Mouse (Mus musculus) megakaryocyte-erythroid progenitor cell, adult 5-6 weeks (primary cell): ENCODE data around the gene Sap25. TPM values are rescaled to one million over a fixed set of nuclear protein-coding genes. Genes with fewer than 3 reads are reported as not detected.

Experiments used
- ATAC-seq: replicated peaks from 2 replicates; pipeline ENCODE4 v1.8.0; 2016; ENCODE audit warnings: mild to moderate bottlenecking, inconsistent platforms; ENCODE audit not compliant: severe bottlenecking, poor library complexity, low FRiP score, low TSS enrichment
- total RNA-seq, 2 experiments: library from RNA; stranded (forward) in 1 of 2; stranded (reverse) in 1 of 2; fragments of 200-1000, 215-1000 nt in 1 of 2; fragments of >200 nt in 1 of 2; fragmentation: Nextera tagmentation in 1 of 2; gene quantifications; 2 replicates each; pipeline ENCODE4 v1.2.3; 2014 to 2017

Sap25 gene
- total RNA-seq, 2 experiments from 2014 or later, result 12.9 to 69.9 TPM

DNA sequence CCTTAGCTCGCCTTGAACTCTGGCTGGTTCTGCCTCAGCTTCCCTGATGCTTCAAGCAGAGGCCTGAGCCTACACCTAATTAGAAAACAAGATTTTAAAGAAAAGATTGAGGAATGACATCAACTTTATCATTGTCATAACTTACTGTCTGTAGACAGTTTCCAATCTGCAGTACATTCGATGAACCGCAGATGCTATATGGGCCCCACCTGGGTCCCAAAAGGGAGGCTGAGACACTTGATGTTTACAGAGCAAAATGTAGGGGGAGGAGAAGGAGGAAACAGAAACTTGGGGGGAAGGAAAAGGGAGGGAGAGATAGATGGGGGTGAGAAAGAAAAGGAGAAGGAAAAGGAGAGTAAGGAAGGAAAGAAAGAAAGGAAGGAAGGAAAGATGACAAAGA, 48.8 kb downstream of the Sap25 start:
- no peak for ATAC-seq

GRCm38 (mm10) chr5:137690531-137690930, 49.4 kb downstream of the Sap25 start:
- no peak for ATAC-seq

DNA sequence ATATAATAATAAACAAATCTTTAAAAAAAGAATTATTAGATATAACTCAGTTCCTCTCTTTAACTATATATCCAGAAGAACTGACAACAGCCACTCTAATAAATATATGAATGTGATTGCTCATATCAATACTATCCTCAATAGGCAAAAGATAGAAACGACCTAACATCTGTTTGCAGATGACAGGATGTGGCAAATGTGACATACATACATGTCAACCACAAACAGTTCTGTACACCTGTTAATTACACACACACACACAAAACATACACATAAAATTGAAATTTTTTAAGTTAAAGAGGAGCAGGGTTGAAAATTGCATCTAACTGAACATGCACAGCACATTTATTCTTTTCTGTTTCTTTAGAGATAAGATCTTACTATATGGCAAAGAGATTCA, 50.7 kb downstream of the Sap25 start:
- no peak for ATAC-seq

Other genes starting within 250 kb of the Sap25 start
- gene Zan, start 164.3 kb upstream of the Sap25 start, total RNA-seq (2014; fragmentation: Nextera tagmentation), result 0.02 and 0.92 TPM in 2 replicates
- gene Zan, start 164.3 kb upstream of the Sap25 start, total RNA-seq (2017), result 0.05 and 0.11 TPM in 2 replicates
- 51.2 and 51.5 TPM in 2 replicates for gene Pop7, start 138.8 kb upstream of the Sap25 start, total RNA-seq (2014; fragmentation: Nextera tagmentation)
- 26.6 and 34.2 TPM in 2 replicates for gene Pop7, start 138.8 kb upstream of the Sap25 start, total RNA-seq (2017)
- 19.8 and 39.2 TPM in 2 replicates for gene Gigyf1, start 122.8 kb upstream of the Sap25 start, total RNA-seq (2014; fragmentation: Nextera tagmentation)
- gene Gigyf1, start 122.8 kb upstream of the Sap25 start, total RNA-seq (2017), result 7.9 and 10.8 TPM in 2 replicates
- not detected in 2 replicates for gene Epo, start 108.1 kb upstream of the Sap25 start, total RNA-seq (2014; fragmentation: Nextera tagmentation)
- not detected in 2 replicates for gene Epo, start 108.1 kb upstream of the Sap25 start, total RNA-seq (2017)
- 367 and 396 TPM in 2 replicates for gene Gnb2, start 107.8 kb upstream of the Sap25 start, total RNA-seq (2014; fragmentation: Nextera tagmentation)
- 155 and 173 TPM in 2 replicates for gene Gnb2, start 107.8 kb upstream of the Sap25 start, total RNA-seq (2017)
- gene Actl6b, start 87.8 kb upstream of the Sap25 start, total RNA-seq (2014; fragmentation: Nextera tagmentation), result not detected in 2 replicates
- gene Actl6b, start 87.8 kb upstream of the Sap25 start, total RNA-seq (2017), result not detected in 2 replicates
- 166 and 215 TPM in 2 replicates for gene Tfr2, start 71.5 kb upstream of the Sap25 start, total RNA-seq (2014; fragmentation: Nextera tagmentation)
- gene Tfr2, start 71.5 kb upstream of the Sap25 start, total RNA-seq (2017), result 94.7 and 144 TPM in 2 replicates
- gene Mospd3, start 40.3 kb upstream of the Sap25 start, total RNA-seq (2014; fragmentation: Nextera tagmentation), result 258 and 312 TPM in 2 replicates
- gene Mospd3, start 40.3 kb upstream of the Sap25 start, total RNA-seq (2017), result 15.8 and 18.8 TPM in 2 replicates
- gene Pcolce, start 27.6 kb upstream of the Sap25 start, total RNA-seq (2014; fragmentation: Nextera tagmentation), result 3.5 TPM in 1 of 2 replicates, not detected in the other
- 0.34 TPM in 1 of 2 replicates, not detected in the other for gene Pcolce, start 27.6 kb upstream of the Sap25 start, total RNA-seq (2017)
- gene Fbxo24, start 12.3 kb upstream of the Sap25 start, total RNA-seq (2014; fragmentation: Nextera tagmentation), result not detected in 2 replicates
- gene Fbxo24, start 12.3 kb upstream of the Sap25 start, total RNA-seq (2017), result not detected in 2 replicates
- gene Lrch4, start 12.2 kb upstream of the Sap25 start, total RNA-seq (2014; fragmentation: Nextera tagmentation), result 56.4 and 79.5 TPM in 2 replicates
- gene Lrch4, start 12.2 kb upstream of the Sap25 start, total RNA-seq (2017), result 13.9 and 14.7 TPM in 2 replicates
- gene Gm20605, start 12.2 kb upstream of the Sap25 start, total RNA-seq (2014; fragmentation: Nextera tagmentation), result 19.5 and 22.4 TPM in 2 replicates
- 2.8 and 3.1 TPM in 2 replicates for gene Gm20605, start 12.2 kb upstream of the Sap25 start, total RNA-seq (2017)
- gene Irs3, start 4.4 kb downstream of the Sap25 start, total RNA-seq (2014; fragmentation: Nextera tagmentation), result not detected in 2 replicates
- 0.80 TPM in 1 of 2 replicates, not detected in the other for gene Irs3, start 4.4 kb downstream of the Sap25 start, total RNA-seq (2017)
- gene Agfg2, start 43.4 kb downstream of the Sap25 start, total RNA-seq (2014; fragmentation: Nextera tagmentation), result 22.7 and 37.5 TPM in 2 replicates
- gene Agfg2, start 43.4 kb downstream of the Sap25 start, total RNA-seq (2017), result 17.0 TPM in 2 replicates
- 0.57 TPM in 1 of 2 replicates, not detected in the other for gene Nyap1, start 100.3 kb downstream of the Sap25 start, total RNA-seq (2014; fragmentation: Nextera tagmentation)
- gene Nyap1, start 100.3 kb downstream of the Sap25 start, total RNA-seq (2017), result not detected in 2 replicates
- 45.4 and 55.2 TPM in 2 replicates for gene Tsc22d4, start 104.4 kb downstream of the Sap25 start, total RNA-seq (2014; fragmentation: Nextera tagmentation)
- 43.0 and 66.3 TPM in 2 replicates for gene Tsc22d4, start 104.4 kb downstream of the Sap25 start, total RNA-seq (2017)
- 40.6 and 60.7 TPM in 2 replicates for gene Ppp1r35, start 137.5 kb downstream of the Sap25 start, total RNA-seq (2014; fragmentation: Nextera tagmentation)
- gene Ppp1r35, start 137.5 kb downstream of the Sap25 start, total RNA-seq (2017), result 30.0 and 60.2 TPM in 2 replicates
- gene Mepce, start 146.3 kb downstream of the Sap25 start, total RNA-seq (2014; fragmentation: Nextera tagmentation), result 59.2 and 84.0 TPM in 2 replicates
- 22.0 and 26.7 TPM in 2 replicates for gene Mepce, start 146.3 kb downstream of the Sap25 start, total RNA-seq (2017)
- gene Zcwpw1, start 146.5 kb downstream of the Sap25 start, total RNA-seq (2014; fragmentation: Nextera tagmentation), result 4.2 and 5.5 TPM in 2 replicates
- 7.8 and 18.7 TPM in 2 replicates for gene Zcwpw1, start 146.5 kb downstream of the Sap25 start, total RNA-seq (2017)
- gene Pilra, start 194.9 kb downstream of the Sap25 start, total RNA-seq (2014; fragmentation: Nextera tagmentation), result 6.5 TPM in 1 of 2 replicates, not detected in the other
- gene Pilra, start 194.9 kb downstream of the Sap25 start, total RNA-seq (2017), result not detected in 2 replicates
- not detected in 2 replicates for gene Pilrb1, start 216.8 kb downstream of the Sap25 start, total RNA-seq (2014; fragmentation: Nextera tagmentation)
- gene Pilrb1, start 216.8 kb downstream of the Sap25 start, total RNA-seq (2017), result not detected in 2 replicates
- 1.5 TPM in 1 of 2 replicates, not detected in the other for gene Pilrb2, start 230.5 kb downstream of the Sap25 start, total RNA-seq (2014; fragmentation: Nextera tagmentation)
- gene Pilrb2, start 230.5 kb downstream of the Sap25 start, total RNA-seq (2017), result not detected in 2 replicates